ENCODE assay signal across 8 mouse cellular contexts in genomic region chr10:31742443-31743057, GRCm38 (mm10).
A peak's percentile ranks its signal among the peaks of the same experiment; 100 is the strongest.
DNase-seq lines count a peak whose midpoint lies in the region; ATAC-seq and TF ChIP-seq lines count a peak whose summit lies in the region.

No protein-coding gene starts in this region.

- ATAC-seq in CD4-positive, CD25-positive, alpha-beta regulatory T cell, adult 4 months = no peak
- ATAC-seq in forebrain, postnatal 0 days = peak; percentile 83
- peak; percentile 71 for ATAC-seq in intestine, embryonic 15.5 days
- ATAC-seq in megakaryocyte-erythroid progenitor cell, adult 5-6 weeks (replicated peaks; ENCODE audit: low FRiP score, low TSS enrichment, poor library complexity, severe bottlenecking) = peak; percentile 79

- no peaks in the 10 kb centered on the region for H3K27me3 ChIP-seq in cerebellum, adult 2 months (ENCODE audit: control insufficient read depth, insufficient read depth, low read length)
- H3K27me3 ChIP-seq in forebrain, postnatal 0 days (ENCODE audit: insufficient read depth, low read length) = no peaks in the 10 kb centered on the region
- no peaks in the 10 kb centered on the region for H3K27me3 ChIP-seq in intestine, embryonic 15.5 days (replicated peaks)
- no peaks in the 10 kb centered on the region for H3K27me3 ChIP-seq in small intestine, adult 2 months (ENCODE audit: control insufficient read depth, insufficient read depth, low read length)

- H3K4me1 ChIP-seq in cerebellum, adult 2 months (ENCODE audit: control insufficient read depth, insufficient read depth, low read length) = no peaks in the 10 kb centered on the region
- no peaks in the 10 kb centered on the region for H3K4me1 ChIP-seq in forebrain, postnatal 0 days (ENCODE audit: insufficient read depth)
- H3K4me1 ChIP-seq in intestine, embryonic 15.5 days (replicated peaks) = no peaks in the 10 kb centered on the region
- H3K4me1 ChIP-seq in small intestine, adult 2 months (ENCODE audit: control insufficient read depth, insufficient read depth, insufficient read length, low read length) = no peaks in the 10 kb centered on the region

- no peak overlapping the region for H3K4me3 ChIP-seq in cerebellum, adult 2 months (replicated peaks; ENCODE audit: insufficient read depth, low read depth, low read length)
- H3K4me3 ChIP-seq in forebrain, postnatal 0 days (ENCODE audit: low read depth, low read length) = no peak overlapping the region
- H3K4me3 ChIP-seq in intestine, embryonic 15.5 days (replicated peaks) = no peak overlapping the region
- no peak overlapping the region for H3K4me3 ChIP-seq in small intestine, adult 2 months (ENCODE audit: low read depth, low read length)

- 18% methylated on average over 5 of the region's 5 CpGs for WGBS in cerebellum, adult 2 months
- WGBS in forebrain, postnatal 0 days = 19% methylated on average over 5 of the region's 5 CpGs
- 18% methylated on average over 5 of the region's 5 CpGs for WGBS in intestine, embryonic 15.5 days
- 19% methylated on average over 5 of the region's 5 CpGs for WGBS in small intestine, adult 2 months

- TF ChIP-seq POLR2A in cerebellum, adult 2 months (IDR thresholded peaks at IDR 0.05; ENCODE audit: borderline replicate concordance, insufficient read depth, low read length) = no peak
- TF ChIP-seq POLR2A in small intestine, adult 2 months (IDR thresholded peaks at IDR 0.05; ENCODE audit: low read depth, low read length) = no peak

- H3K9ac ChIP-seq in forebrain, postnatal 0 days = no peak overlapping the region
- H3K9ac ChIP-seq in intestine, embryonic 15.5 days = no peak overlapping the region

- no peaks in the 10 kb centered on the region for H3K36me3 ChIP-seq in forebrain, postnatal 0 days (ENCODE audit: insufficient read depth)
- H3K36me3 ChIP-seq in intestine, embryonic 15.5 days = no peaks in the 10 kb centered on the region
- H3K36me3 ChIP-seq in small intestine, adult 2 months (ENCODE audit: control insufficient read depth, insufficient read depth, low read length) = no peaks in the 10 kb centered on the region

- peak; percentile 7 for DNase-seq in CD4-positive, CD25-positive, alpha-beta regulatory T cell, adult 2 months (ENCODE audit: low read depth, low spot score)
- peak; percentile 45 to 54 for DNase-seq in cerebellum, adult 2 months
- DNase-seq in forebrain, postnatal 0 days = peak; percentile 81
- peak; percentile 35 to 40 for DNase-seq in left cerebral cortex, adult 8-10 months (ENCODE audit: low spot score in 2 of 2)

- no peak overlapping the region for H3K4me2 ChIP-seq in forebrain, postnatal 0 days (ENCODE audit: low read depth)
- H3K4me2 ChIP-seq in intestine, embryonic 15.5 days (replicated peaks) = no peak overlapping the region

- H3K27ac ChIP-seq in cerebellum, adult 2 months (ENCODE audit: insufficient read depth, low read length) = no peak overlapping the region
- H3K27ac ChIP-seq in forebrain, postnatal 0 days (ENCODE audit: low read depth, low read length) = no peak overlapping the region
- no peak overlapping the region for H3K27ac ChIP-seq in intestine, embryonic 15.5 days
- no peak overlapping the region for H3K27ac ChIP-seq in small intestine, adult 2 months (ENCODE audit: insufficient read depth, low read depth, low read length)

- no peaks in the 10 kb centered on the region for H3K9me3 ChIP-seq in forebrain, postnatal 0 days (ENCODE audit: low read length)
- no peaks in the 10 kb centered on the region for H3K9me3 ChIP-seq in intestine, embryonic 15.5 days

- peak; percentile 85 for TF ChIP-seq CTCF in cerebellum, adult 2 months (IDR thresholded peaks at IDR 0.05; ENCODE audit: borderline replicate concordance, insufficient read depth, low read depth, low read length)
- peak; percentile 96 for TF ChIP-seq CTCF in forebrain, postnatal 0 days (IDR thresholded peaks at IDR 0.05; ENCODE audit: low read depth)
- TF ChIP-seq CTCF in small intestine, adult 2 months (IDR thresholded peaks at IDR 0.05; ENCODE audit: extremely low read depth, insufficient read length, insufficient replicate concordance, low read depth, low read length) = peak; percentile 64; the same call in 1 of the 2 replicates

Comparison
In these comparisons a context has a peak if more than half of its experiments do, and no peak if none do; other contexts are left out.
1. DNase-seq: peak in every context shown above with its lines; median percentile 81 in forebrain, postnatal 0 days; 50 in cerebellum, adult 2 months; 38 in left cerebral cortex, adult 8-10 months; 7 in CD4-positive, CD25-positive, alpha-beta regulatory T cell, adult 2 months.